Mouse (Mus musculus) thymus, adult 2 months (tissue): ENCODE results near the gene Nrp2. TPM values are rescaled to one million over a fixed set of nuclear protein-coding genes. Genes with fewer than 3 reads are reported as not detected.

ENCODE experiments used
- DNase-seq: peaks from one replicate; pipeline ENCODE4 v3.0.0; 2021
- H3K27ac ChIP-seq: fragments of 200-500 bp; 2 replicates; pipeline ENCODE4 v1.5.1; 2012; ENCODE audit warnings: low read length, control low read depth; ENCODE audit not compliant: control insufficient read depth, insufficient read depth
- H3K27me3 ChIP-seq: fragments of 200-500 bp; 2 replicates; pipeline ENCODE4 v1.6.1; 2012; ENCODE audit warnings: mild to moderate bottlenecking, low read length, moderate library complexity, mixed read lengths; ENCODE audit not compliant: control insufficient read depth, insufficient read depth
- H3K36me3 ChIP-seq: fragments of 200-500 bp; 2 replicates; pipeline ENCODE4 v1.6.1; 2012; ENCODE audit warnings: mild to moderate bottlenecking, low read length, moderate library complexity; ENCODE audit not compliant: control insufficient read depth, insufficient read depth
- H3K4me1 ChIP-seq: fragments of 200-500 bp; replicated peaks from 2 replicates; pipeline ENCODE4 v1.6.1; 2012; ENCODE audit warnings: low read length; ENCODE audit not compliant: control insufficient read depth, insufficient read depth
- H3K4me3 ChIP-seq: fragments of 200-500 bp; 2 replicates; pipeline ENCODE4 v1.5.1; 2012; ENCODE audit warnings: mild to moderate bottlenecking, low read length, control low read depth, moderate library complexity; ENCODE audit not compliant: control insufficient read depth, insufficient read depth
- CTCF ChIP-seq: fragments of 200-500 bp; IDR thresholded peaks from 2 replicates; pipeline ENCODE4 v1.5.1; 2012; ENCODE audit warnings: mild to moderate bottlenecking, control low read depth, low read length, moderate library complexity, borderline replicate concordance; ENCODE audit not compliant: control insufficient read depth, poor library complexity, insufficient read depth; ENCODE audit errors: extremely low read depth
- POLR2A ChIP-seq: fragments of 200-500 bp; IDR thresholded peaks from 2 replicates; pipeline ENCODE4 v1.6.1; 2012; ENCODE audit warnings: mild to moderate bottlenecking, low read length, control low read depth, moderate library complexity; ENCODE audit not compliant: control insufficient read depth, poor library complexity, insufficient read depth; ENCODE audit errors: extremely low read depth
- WGBS: fragments of 180-500 bp; shearing (Covaris S2); methylation state at CpG from one replicate; pipeline ENCODE4 v1.1.7; 2018; 5-methylcytosine and 5-hydroxymethylcytosine counted together
- polyA plus RNA-seq: library from polyadenylated mRNA; depleted of rRNA; stranded (reverse); fragments of >200 nt; gene quantifications from 2 replicates; pipeline ENCODE4 v1.2.3, GENCODE M21; 2012

Nrp2 gene
- polyA plus RNA-seq, 1 experiment, result 5.7 TPM

DNA sequence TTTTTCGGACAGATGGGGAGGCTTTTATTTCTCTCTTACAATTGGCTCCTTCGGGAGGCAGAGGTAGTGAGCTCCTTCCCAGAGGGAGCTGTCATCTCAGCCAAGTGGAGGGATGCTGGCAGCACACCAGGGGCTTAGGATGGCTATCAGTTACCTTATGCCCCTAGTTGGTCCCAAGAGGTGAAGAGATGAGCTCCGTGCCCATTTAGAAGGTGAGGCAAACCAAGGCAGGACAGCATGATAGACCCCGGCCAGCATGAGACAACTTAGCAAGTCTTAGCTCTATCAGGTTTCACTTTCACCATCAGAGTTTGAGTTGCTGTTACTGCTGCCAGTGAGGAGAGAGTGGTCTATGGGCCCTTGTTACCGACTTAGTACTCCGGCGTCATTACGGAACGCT, 25.8 kb downstream of the Nrp2 start:
- TF ChIP-seq POLR2A (no peak), CTCF (no peak)
- Histone ChIP-seq H3K4me3 (no peak overlapping the region), H3K4me1 (no peaks in the 10 kb centered on the region), H3K27me3 (no peaks in the 10 kb centered on the region), H3K36me3 (no peaks in the 10 kb centered on the region), H3K27ac (no peak overlapping the region)
- DNase-seq, result no peak
- 87% methylated on average over 9 of the region's 9 CpGs for WGBS

DNA sequence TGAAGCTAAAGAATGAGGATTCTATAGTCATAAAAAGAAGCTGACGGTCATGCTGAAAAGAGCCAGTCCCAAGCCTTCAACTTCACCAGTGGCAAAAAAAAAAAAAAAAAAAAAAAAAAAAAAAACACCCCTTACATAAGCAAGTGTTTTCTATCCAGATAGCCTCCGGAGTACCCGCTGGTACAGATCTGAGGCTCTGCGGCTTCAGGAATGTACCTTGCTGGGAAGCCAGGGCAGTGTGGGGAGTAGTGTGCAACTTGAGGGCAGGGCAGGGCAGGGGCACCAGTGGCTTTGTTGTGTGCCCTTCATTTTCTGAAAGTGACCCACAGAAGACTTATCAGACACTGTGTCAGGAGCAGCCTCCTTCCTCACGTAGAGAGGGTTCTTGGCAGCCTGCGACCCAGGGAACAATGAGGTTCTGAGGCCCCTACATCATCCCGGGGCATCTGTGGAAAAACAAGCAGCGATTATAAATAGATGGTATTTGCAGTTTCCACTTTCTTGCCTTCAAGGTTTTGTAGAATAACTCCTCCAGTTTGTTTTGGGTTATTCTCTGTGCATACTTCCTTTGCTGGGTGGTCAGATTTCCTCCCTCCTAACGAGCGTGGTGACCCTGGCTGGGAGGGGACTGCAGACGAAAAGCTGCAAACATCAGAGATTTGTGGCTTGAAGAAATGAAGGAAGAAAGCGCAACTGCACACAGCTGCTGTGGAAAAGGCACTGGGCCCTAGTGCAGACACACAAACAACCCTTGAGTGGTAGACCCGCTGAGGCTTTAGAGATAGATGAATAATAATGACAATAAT, 26.5 kb downstream of the Nrp2 start:
- no peak overlapping the region for H3K4me3 ChIP-seq
- H3K4me1 ChIP-seq, result no peaks in the 10 kb centered on the region
- H3K36me3 ChIP-seq, result no peaks in the 10 kb centered on the region
- no peaks in the 10 kb centered on the region for H3K27me3 ChIP-seq
- DNase-seq, result no peak
- TF ChIP-seq CTCF, result no peak
- no peak for TF ChIP-seq POLR2A
- WGBS, result 34% methylated on average over 13 of the region's 13 CpGs
- no peak overlapping the region for H3K27ac ChIP-seq

DNA sequence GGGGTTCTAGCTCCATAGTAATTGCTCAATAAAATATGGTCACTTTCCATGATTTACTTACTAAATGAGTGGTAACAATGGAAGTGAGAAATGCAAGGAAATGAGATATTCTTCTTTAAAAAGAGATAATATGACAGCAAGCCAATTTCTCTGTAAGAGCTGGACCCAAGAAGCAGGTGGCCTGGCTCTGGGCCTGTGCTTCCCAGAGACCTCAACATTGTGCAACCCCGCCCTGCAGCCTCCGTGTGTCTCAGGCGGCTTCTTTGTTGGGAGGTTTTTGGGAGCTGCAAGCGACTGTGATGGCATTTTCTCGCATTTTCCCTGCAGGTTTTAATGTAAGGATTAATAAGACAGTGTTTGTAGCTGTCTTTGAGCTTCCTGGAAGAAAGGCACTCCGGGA, 29.0 kb downstream of the Nrp2 start:
- WGBS, result 92% methylated on average over 6 of the region's 6 CpGs
- Histone ChIP-seq H3K27ac (no peak overlapping the region), H3K4me3 (no peak overlapping the region), H3K27me3 (no peaks in the 10 kb centered on the region), H3K4me1 (no peaks in the 10 kb centered on the region), H3K36me3 (no peaks in the 10 kb centered on the region)
- DNase-seq, result no peak
- no peak for TF ChIP-seq POLR2A
- TF ChIP-seq CTCF, result no peak

DNA sequence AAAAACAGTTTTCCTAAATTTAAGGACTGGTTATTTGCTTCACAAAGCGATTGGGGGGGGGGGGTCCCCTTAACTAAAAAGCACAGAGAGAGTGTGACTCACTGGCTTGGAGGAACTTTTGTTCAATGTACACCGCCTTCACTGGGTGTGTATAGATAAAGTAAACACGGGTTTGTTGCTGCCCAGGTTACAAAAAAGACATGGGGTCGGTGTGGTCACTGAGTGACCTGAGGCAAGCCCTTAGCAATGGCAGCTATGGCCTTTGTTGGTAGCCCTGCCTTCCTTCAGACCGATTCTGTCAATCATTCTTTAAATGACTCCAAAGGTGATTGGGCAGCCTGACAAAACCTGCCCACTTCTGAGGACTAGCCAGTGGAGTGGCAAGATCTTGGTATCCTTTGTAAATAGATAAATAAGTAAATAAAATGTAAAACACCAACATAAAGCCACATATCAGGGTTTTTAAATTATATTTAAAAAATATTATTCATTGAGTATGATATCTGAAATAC, 31.4 kb downstream of the Nrp2 start:
- 90% methylated on average over 5 of the region's 5 CpGs for WGBS
- no peak for DNase-seq

DNA sequence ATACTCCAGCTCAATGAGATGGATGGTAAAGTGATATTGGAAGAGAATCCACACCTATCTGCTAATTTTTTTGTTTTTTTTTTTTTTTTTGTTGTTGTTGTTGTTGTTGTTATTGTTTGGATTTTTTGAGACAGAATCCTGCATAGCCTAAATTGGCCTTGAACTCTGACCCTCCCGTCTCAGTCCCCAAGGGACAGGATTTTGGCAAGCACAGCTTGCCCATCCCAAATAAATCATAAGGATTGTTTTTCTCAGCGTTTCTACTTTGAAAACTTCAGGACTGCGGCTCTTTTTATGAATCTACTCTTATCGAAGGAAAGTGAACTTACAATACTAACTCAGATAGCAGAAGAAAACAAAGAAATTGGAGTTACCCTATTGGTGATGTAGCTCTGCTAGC, 31.9 kb downstream of the Nrp2 start:
- Histone ChIP-seq H3K4me1 (no peaks in the 10 kb centered on the region), H3K27ac (no peak overlapping the region), H3K36me3 (no peaks in the 10 kb centered on the region), H3K27me3 (no peaks in the 10 kb centered on the region), H3K4me3 (no peak overlapping the region)
- no peak for TF ChIP-seq CTCF
- no peak for TF ChIP-seq POLR2A
- DNase-seq, result no peak
- 92% methylated on average over 4 of the region's 4 CpGs for WGBS

More for the DNA sequence above, 31.4 kb downstream of the Nrp2 start:
- no peak overlapping the region for H3K27ac ChIP-seq
- no peak overlapping the region for H3K4me3 ChIP-seq
- H3K27me3 ChIP-seq, result no peaks in the 10 kb centered on the region
- H3K4me1 ChIP-seq, result no peaks in the 10 kb centered on the region
- no peak for TF ChIP-seq POLR2A
- no peak for TF ChIP-seq CTCF
- no peaks in the 10 kb centered on the region for H3K36me3 ChIP-seq

DNA sequence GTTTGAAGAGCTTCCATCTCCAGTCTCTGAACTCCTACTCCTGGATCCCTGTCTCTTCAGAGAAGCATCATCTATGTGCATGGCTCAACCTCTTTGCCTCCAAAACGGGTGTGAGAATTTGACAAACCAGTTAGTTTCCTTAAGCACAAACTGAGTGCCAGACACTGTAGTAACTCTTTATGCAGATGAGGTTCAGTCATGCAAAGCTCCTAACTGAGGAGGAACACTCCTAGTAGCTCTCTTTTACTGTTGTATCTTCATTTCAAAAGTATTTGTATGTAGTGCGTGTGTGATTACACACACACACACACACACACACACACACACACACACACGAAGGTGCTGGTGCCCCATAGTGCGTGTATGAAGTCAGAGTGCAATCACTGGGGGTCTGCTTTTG, 32.8 kb downstream of the Nrp2 start:
- TF ChIP-seq POLR2A (no peak), CTCF (no peak)
- DNase-seq, result no peak
- no peaks in the 10 kb centered on the region for H3K4me1 ChIP-seq
- no peaks in the 10 kb centered on the region for H3K36me3 ChIP-seq
- H3K27me3 ChIP-seq, result no peaks in the 10 kb centered on the region
- H3K27ac ChIP-seq, result no peak overlapping the region
- WGBS, result 84% methylated on average over 4 of the region's 4 CpGs
- H3K4me3 ChIP-seq, result no peak overlapping the region

DNA sequence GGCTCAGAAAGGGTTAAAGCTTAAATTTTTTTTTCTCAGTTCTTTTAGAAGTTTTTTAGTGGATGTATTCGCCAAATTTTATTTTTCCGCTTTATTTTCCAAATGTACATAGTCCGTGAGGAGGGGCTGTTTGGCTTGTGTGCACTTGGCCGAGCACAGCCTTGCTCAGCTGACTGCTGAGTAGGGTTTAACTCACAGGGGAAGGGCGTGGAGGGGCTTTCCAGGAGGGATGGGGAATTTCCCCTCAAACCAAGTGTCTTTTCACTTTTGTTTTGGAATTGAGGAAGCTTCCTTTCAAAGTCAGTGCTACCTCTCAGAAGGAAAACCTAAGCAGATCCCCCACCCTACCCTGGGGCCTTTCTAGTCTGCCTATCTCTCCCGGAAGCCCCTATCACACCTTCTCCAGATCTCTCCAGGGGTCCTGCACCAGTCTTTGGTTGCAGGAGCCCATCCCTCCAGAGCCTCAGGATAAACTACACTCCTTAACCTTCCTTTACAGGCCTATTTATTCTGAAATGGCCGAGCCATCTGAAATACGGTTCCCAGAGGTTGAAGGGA, 33.4 kb downstream of the Nrp2 start:
- H3K4me1 ChIP-seq, result no peaks in the 10 kb centered on the region
- H3K36me3 ChIP-seq, result no peaks in the 10 kb centered on the region
- H3K27me3 ChIP-seq, result no peaks in the 10 kb centered on the region
- no peak overlapping the region for H3K27ac ChIP-seq
- no peak for DNase-seq
- H3K4me3 ChIP-seq, result no peak overlapping the region
- WGBS, result 85% methylated on average over 8 of the region's 8 CpGs
- no peak for TF ChIP-seq POLR2A
- TF ChIP-seq CTCF, result no peak
